Mouse (Mus musculus) kidney, postnatal 14 days (tissue): ENCODE results near the gene Kcnc1.

Experiments
- DNase-seq: peaks from one replicate; pipeline ENCODE4 v3.0.0; 2022; ENCODE audit warnings: mixed read lengths

Gene Kcnc1

GRCm38 (mm10) chr7:46482099-46482531 is 85.8 kb downstream of the Kcnc1 start:
- DNase-seq: peak; percentile 12

- no peak for DNase-seq
Measured at GRCm38 (mm10) chr7:46483050-46483449, 86.8 kb downstream of the Kcnc1 start.

GRCm38 (mm10) chr7:46484223-46484622 is 87.9 kb downstream of the Kcnc1 start:
- no peak for DNase-seq

- DNase-seq: no peak
Measured at GRCm38 (mm10) chr7:46486761-46487160, 90.5 kb downstream of the Kcnc1 start.

- DNase-seq: no peak
Measured at GRCm38 (mm10) chr7:46487354-46487753, 91.1 kb downstream of the Kcnc1 start.
